8 mouse cellular contexts compared by ENCODE assay signal in genomic region chr9:108203015-108203414, GRCm38 (mm10). TPM values are rescaled to one million over a fixed set of nuclear protein-coding genes. Genes with fewer than 3 reads are reported as not detected.
DNase-seq lines count a peak whose midpoint lies in the region; ATAC-seq lines count a peak whose summit lies in the region.
"Had no signal": no experiment of that assay in that cellular context is flagged by ENCODE, and none has a peak within 500 bp of the region (broad histone marks: within the 10 kb centered on the region; RNA-seq: fewer than 3 reads in every experiment).

No protein-coding gene starts in this region.

- H3K36me3 ChIP-seq in kidney, embryonic 15.5 days: peaks cover 35% of the 10 kb centered on the region

- no peaks in the 10 kb centered on the region for H3K27me3 ChIP-seq in kidney, embryonic 15.5 days
- H3K27me3 ChIP-seq: limb, embryonic 15.5 days had no signal

- peak; percentile 92 for DNase-seq in 3T3-L1 (ENCODE audit: low read depth, low spot score)
- DNase-seq in CD4-positive, CD25-positive, alpha-beta regulatory T cell, adult 2 months (ENCODE audit: low read depth, low spot score): peak; percentile 92
- peak; percentile 36 for DNase-seq in brain, embryonic 18.5 days (ENCODE audit: low read depth, low spot score)
- DNase-seq in lung, adult 18-20 months: peak; percentile 70 to 72
- peak; percentile 82 to 87 for DNase-seq in right cerebral cortex, postnatal 10 days (ENCODE audit: low spot score in 2 of 2)

- 39% methylated on average over 13 of the region's 13 CpGs for WGBS in kidney, embryonic 15.5 days

- H3K4me2 ChIP-seq in kidney, embryonic 15.5 days: peak overlapping the region; percentile 31; the same call in 1 of the 2 replicates
- H3K4me2 ChIP-seq: limb, embryonic 15.5 days had no signal

- no peaks in the 10 kb centered on the region for H3K9me3 ChIP-seq in kidney, embryonic 15.5 days (replicated peaks)
- H3K9me3 ChIP-seq: limb, embryonic 15.5 days had no signal

- ATAC-seq in frontal cortex, adult (ENCODE audit: low TSS enrichment): 0 out of 2 replicates have a peak, but pooled peaks have one; percentile 24
- no peak for ATAC-seq in kidney, embryonic 15.5 days (replicated peaks; ENCODE audit: low FRiP score)

- peaks cover 12% of the 10 kb centered on the region for H3K4me1 ChIP-seq in kidney, embryonic 15.5 days

- H3K4me3 ChIP-seq in kidney, embryonic 15.5 days (replicated peaks): no peak overlapping the region
- H3K4me3 ChIP-seq: limb, embryonic 15.5 days had no signal

- H3K9ac ChIP-seq in kidney, embryonic 15.5 days: no peak overlapping the region
- H3K9ac ChIP-seq: limb, embryonic 15.5 days had no signal

- H3K27ac ChIP-seq in kidney, embryonic 15.5 days: no peak overlapping the region
- H3K27ac ChIP-seq: limb, embryonic 15.5 days had no signal

RNA-seq across cellular contexts. Expression of gene Bsn, which starts 12.8 kb away (rescaled TPM):
- 0.75 and 0.77 TPM in 2 replicates for polyA plus RNA-seq in kidney, embryonic 15.5 days (2015; fragmentation: Nextera tagmentation; extraction: Ambion mirVana)

Comparison
In these comparisons a context has a peak if more than half of its experiments do, and no peak if none do; other contexts are left out.
1. DNase-seq: peak in every context shown above with its lines; median percentile 92 in 3T3-L1; 92 in CD4-positive, CD25-positive, alpha-beta regulatory T cell, adult 2 months; 84 in right cerebral cortex, postnatal 10 days; 71 in lung, adult 18-20 months; 36 in brain, embryonic 18.5 days.